Mouse (Mus musculus): ENCODE data around the gene 4933416C03Rik.

Gene 4933416C03Rik

DNA sequence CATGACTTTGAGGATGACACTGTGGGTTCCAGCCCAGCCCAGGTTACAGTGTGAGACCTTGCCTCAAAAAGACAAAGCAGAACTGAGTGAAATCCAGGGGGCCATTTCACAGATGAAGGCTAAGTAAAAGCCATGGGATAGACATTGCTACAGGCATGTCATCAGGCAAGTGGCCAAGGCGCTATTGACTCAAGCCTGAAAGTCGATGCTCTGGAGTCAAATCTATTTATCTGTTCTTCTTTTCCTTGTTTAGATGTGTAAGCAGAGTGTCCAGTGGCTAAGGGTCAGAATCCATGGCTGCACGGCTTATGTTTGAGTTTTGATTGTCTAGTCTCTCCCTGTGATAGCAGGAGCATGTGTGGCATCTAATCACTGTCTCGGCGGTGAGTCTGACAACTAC lies 35.1 kb downstream of the 4933416C03Rik start:
- DNase-seq (ENCODE audit: low spot score in 2 of 2): no peak

DNA sequence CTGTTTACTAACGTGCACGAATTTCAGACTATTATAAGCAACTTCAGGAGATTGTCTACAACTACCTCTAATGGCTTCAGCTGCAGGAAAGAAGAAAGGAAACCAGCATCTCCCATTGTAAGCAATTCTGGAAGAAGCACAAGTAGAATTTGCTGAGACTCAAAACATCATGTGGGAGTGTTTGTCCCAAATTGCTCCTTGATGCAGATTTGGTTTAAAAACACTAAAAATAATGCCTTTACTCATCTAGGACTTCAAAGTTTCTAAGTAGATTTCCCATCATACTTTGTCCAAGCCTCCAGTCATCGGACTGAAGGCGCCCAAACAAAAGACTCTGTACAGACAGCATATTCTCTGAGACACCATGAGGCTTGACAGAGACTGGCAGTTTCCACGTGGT lies 37.8 kb downstream of the 4933416C03Rik start:
- DNase-seq (ENCODE audit: low spot score in 2 of 2): no peak

Measured in frontal cortex, postnatal 25 days (tissue).